Mouse (Mus musculus) erythroblast, embryonic 14.5 days (primary cell): ENCODE results near the gene Rbm20. TPM values are rescaled to one million over a fixed set of nuclear protein-coding genes. Genes with fewer than 3 reads are reported as not detected.

Source experiments
- H3K27me3 ChIP-seq: 2 replicates; pipeline ENCODE4 v1.6.1; 2012; ENCODE audit warnings: inconsistent platforms; ENCODE audit not compliant: control insufficient read depth
- H3K36me3 ChIP-seq: 2 replicates; pipeline ENCODE4 v1.6.1; 2012; ENCODE audit warnings: mild to moderate bottlenecking, inconsistent platforms; ENCODE audit not compliant: control insufficient read depth
- H3K4me1 ChIP-seq: 2 replicates; pipeline ENCODE4 v1.6.1; 2012; ENCODE audit warnings: inconsistent platforms; ENCODE audit not compliant: control insufficient read depth
- H3K4me3 ChIP-seq: replicated peaks from 2 replicates; pipeline ENCODE3; 2012; ENCODE audit warnings: moderate library complexity, mild to moderate bottlenecking, inconsistent platforms
- H3K9me3 ChIP-seq: 2 replicates; pipeline ENCODE4 v1.6.1; 2012; ENCODE audit warnings: low read length, inconsistent platforms, mixed read lengths; ENCODE audit not compliant: control insufficient read depth
- GATA1 ChIP-seq: IDR thresholded peaks from 2 replicates; pipeline ENCODE4 v1.6.1; 2012; ENCODE audit warnings: low read length, inconsistent platforms, mixed read lengths
- TAL1 ChIP-seq: IDR thresholded peaks from 3 replicates; pipeline ENCODE4 v1.6.1; 2012; ENCODE audit warnings: low read length, inconsistent platforms, mixed read lengths
- polyA plus RNA-seq: library from polyadenylated mRNA; stranded (reverse); fragments of >175 nt; gene quantifications from 2 replicates; pipeline ENCODE4 v1.2.3, GENCODE M21; 2012

Rbm20 gene
- polyA plus RNA-seq, 1 experiment, result not detected

DNA sequence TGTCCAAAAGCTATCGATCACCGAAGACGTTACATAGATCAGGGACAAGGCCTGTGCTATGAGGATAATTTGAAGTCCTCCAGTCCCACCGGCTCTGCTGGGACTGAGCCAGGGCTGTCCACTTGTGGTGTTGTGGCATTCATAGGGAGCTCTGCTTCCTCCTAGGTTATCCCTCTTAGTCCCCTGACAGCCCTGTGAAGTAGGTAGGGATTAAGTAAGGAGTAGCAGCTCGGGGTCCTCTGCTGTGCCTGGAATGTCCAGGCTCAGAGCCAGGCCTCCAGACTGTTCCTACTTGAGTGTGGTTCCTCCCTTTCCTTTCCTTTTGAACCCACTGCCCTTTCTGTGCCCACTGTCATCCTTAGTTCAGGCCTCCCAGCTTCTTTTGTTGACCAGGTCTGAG lies 10.5 kb downstream of the Rbm20 start:
- Histone ChIP-seq H3K9me3 (peaks cover 7% of the 10 kb centered on the region; the same call in 1 of the 2 replicates), H3K4me1 (no peaks in the 10 kb centered on the region), H3K36me3 (no peaks in the 10 kb centered on the region), H3K4me3 (no peak overlapping the region), H3K27me3 (peaks cover 16% of the 10 kb centered on the region)
- no peak for TF ChIP-seq GATA1
- TF ChIP-seq TAL1, result no peak

- no peaks in the 10 kb centered on the region for H3K27me3 ChIP-seq
- H3K9me3 ChIP-seq, result peaks cover 7% of the 10 kb centered on the region; the same call in 1 of the 2 replicates
- no peak overlapping the region for H3K4me3 ChIP-seq
- no peaks in the 10 kb centered on the region for H3K36me3 ChIP-seq
- no peaks in the 10 kb centered on the region for H3K4me1 ChIP-seq
- no peak for TF ChIP-seq TAL1
- TF ChIP-seq GATA1, result no peak
These were observed 13.7 kb downstream of the Rbm20 start for GRCm38 (mm10) chr19:53690816-53691215.

DNA sequence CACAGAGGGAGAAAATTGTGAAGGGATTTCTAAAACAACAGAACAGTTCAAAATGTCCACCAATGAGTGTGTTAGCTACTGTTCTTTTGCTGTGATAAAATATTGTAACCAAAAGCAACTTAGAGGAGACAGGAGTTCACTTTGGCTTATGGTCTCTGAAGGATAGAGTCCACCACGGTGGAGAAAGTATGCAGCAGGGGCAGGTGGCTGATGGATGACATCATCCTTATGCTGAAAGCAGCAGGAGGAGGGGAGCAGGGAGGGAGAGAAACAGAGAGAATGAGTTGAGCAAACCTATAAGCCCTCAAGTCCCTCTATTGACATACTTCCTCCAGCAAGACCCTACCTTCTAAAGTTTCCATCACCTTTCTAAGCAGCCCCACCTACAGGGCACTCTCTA lies 16.9 kb downstream of the Rbm20 start:
- Histone ChIP-seq H3K4me3 (no peak overlapping the region), H3K4me1 (no peaks in the 10 kb centered on the region), H3K9me3 (peaks cover 2% of the 10 kb centered on the region; the same call in 1 of the 2 replicates), H3K27me3 (no peaks in the 10 kb centered on the region), H3K36me3 (no peaks in the 10 kb centered on the region)
- TF ChIP-seq GATA1, result no peak
- TF ChIP-seq TAL1, result no peak

- Histone ChIP-seq H3K36me3 (no peaks in the 10 kb centered on the region), H3K27me3 (no peaks in the 10 kb centered on the region), H3K9me3 (no peaks in the 10 kb centered on the region), H3K4me1 (no peaks in the 10 kb centered on the region), H3K4me3 (no peak overlapping the region)
- TF ChIP-seq TAL1 (no peak), GATA1 (no peak)
These were observed 19.0 kb downstream of the Rbm20 start for GRCm38 (mm10) chr19:53696079-53696478.

DNA sequence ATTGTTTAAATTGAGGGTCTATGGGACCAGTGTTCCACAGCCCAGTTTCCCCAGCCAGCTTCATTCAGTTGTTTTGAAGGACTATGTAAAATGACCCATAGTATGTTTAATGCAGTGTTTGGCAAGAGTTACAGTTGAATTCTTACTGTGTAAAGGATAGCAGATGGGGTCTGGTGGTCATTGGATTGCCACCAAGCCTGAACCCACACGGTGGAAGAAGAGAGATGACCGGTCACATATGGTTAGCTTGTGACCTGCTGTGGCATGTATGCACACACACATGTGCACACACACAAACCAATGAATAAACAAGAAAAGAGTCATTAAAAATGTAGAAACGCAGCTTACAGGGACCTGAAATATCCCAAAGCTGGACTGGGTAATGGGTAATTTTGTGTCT lies 19.5 kb downstream of the Rbm20 start:
- Histone ChIP-seq H3K4me3 (no peak overlapping the region), H3K4me1 (no peaks in the 10 kb centered on the region), H3K27me3 (no peaks in the 10 kb centered on the region), H3K36me3 (no peaks in the 10 kb centered on the region), H3K9me3 (no peaks in the 10 kb centered on the region)
- TF ChIP-seq TAL1 (no peak), GATA1 (no peak)

DNA sequence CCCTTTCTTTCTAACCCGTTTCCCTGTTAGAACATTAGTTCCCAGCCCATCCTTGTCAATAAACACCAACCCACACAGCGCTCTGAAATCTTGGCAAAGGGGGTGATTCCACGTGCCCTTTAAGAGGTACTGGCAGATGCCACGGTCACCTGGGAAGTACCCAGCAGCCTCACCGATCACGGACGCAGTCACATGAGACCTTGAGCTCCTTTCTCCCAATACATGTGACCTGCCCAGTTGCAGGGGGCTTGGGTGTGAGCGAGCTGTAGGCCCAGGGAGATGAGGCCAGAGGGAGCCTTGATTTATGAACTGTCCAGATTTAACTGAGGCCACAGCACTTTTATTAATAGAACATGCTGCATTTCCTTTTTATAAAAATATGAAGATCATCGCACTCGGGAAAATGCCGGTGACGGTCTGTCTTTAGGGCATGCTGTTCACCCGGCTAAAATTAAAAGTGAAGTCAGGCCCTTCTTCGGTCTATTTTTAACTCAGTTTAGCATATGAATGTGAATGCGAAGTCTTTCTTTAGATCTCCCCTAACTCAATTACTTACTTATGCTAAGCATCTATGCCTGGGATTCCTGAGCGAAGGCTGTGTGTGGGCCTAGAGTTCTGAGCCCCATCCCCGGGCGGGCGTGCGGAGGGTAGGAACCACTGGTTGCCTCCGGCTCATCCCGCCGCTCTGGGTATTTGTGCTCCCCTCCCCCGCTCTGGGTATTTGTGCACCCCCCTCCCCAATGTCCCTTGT lies 20.4 kb downstream of the Rbm20 start:
- Histone ChIP-seq H3K36me3 (no peaks in the 10 kb centered on the region), H3K27me3 (no peaks in the 10 kb centered on the region), H3K4me1 (no peaks in the 10 kb centered on the region), H3K9me3 (no peaks in the 10 kb centered on the region), H3K4me3 (no peak overlapping the region)
- no peak for TF ChIP-seq TAL1
- TF ChIP-seq GATA1, result no peak

GRCm38 (mm10) chr19:53699671-53700070 lies 22.6 kb downstream of the Rbm20 start:
- no peak overlapping the region for H3K4me3 ChIP-seq
- TF ChIP-seq GATA1, result no peak
- TF ChIP-seq TAL1, result no peak
- no peaks in the 10 kb centered on the region for H3K9me3 ChIP-seq
- H3K36me3 ChIP-seq, result no peaks in the 10 kb centered on the region
- no peaks in the 10 kb centered on the region for H3K4me1 ChIP-seq
- H3K27me3 ChIP-seq, result no peaks in the 10 kb centered on the region; the same call in 1 of the 2 replicates

- no peaks in the 10 kb centered on the region for H3K9me3 ChIP-seq
- H3K4me1 ChIP-seq, result no peaks in the 10 kb centered on the region
- TF ChIP-seq GATA1 (no peak), TAL1 (no peak)
- H3K4me3 ChIP-seq, result no peak overlapping the region
- no peaks in the 10 kb centered on the region for H3K36me3 ChIP-seq
- no peaks in the 10 kb centered on the region; the same call in 1 of the 2 replicates for H3K27me3 ChIP-seq
These were observed 24.3 kb downstream of the Rbm20 start for GRCm38 (mm10) chr19:53701434-53701833.

DNA sequence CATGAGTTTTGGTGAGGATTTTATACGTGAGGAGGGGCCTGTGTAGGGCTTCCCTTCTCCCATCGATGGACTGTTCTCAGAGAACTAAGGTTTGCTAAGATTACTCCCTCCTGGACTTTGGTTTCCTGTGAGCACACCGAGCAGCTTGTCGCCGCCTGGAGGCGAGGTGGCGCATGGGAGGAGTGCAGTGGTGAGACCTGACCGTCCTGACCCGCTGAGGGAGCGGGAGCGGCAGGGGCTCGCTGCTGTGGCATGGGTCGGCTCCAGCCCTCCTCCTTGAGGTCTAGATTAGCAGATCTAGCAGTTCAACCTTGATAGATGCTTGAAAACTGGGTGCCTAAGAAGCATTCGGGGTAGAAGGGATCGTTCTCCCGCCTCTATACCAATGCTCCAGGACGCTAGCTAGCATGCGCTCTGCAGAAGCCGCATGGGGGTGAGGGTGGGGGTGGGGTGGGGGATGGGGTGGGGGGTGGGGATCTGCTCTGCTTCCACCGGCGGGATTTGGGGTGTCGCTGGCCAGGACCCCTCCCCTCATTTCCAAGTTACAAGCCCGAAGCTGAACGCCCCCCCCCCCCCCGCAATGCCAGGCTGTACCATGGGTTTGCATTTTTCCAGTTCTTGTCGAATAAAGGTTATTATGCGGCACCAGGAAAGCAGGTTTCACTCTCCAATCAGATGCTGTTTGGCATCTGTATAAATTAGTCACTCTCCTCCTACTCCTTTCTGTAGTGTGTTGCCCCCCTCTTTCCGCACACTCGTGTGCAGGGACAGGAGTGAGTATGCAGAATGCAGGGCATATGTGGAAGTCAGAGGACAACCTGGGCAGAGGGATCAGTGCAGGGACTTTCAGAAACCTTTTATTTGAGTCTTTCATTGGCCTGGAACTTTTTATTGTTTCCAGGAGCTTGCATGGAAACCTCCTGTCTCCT lies 28.1 kb downstream of the Rbm20 start:
- Histone ChIP-seq H3K9me3 (no peaks in the 10 kb centered on the region; the same call in 1 of the 2 replicates), H3K4me1 (no peaks in the 10 kb centered on the region), H3K4me3 (no peak overlapping the region), H3K36me3 (no peaks in the 10 kb centered on the region), H3K27me3 (no peaks in the 10 kb centered on the region; the same call in 1 of the 2 replicates)
- no peak for TF ChIP-seq GATA1
- TF ChIP-seq TAL1, result no peak
